Mouse (Mus musculus) limb, embryonic 14.5 days (tissue): ENCODE measurements around the gene Ttc23. TPM values are rescaled to one million over a fixed set of nuclear protein-coding genes. Genes with fewer than 3 reads are reported as not detected.

Experiments
- ATAC-seq: fragments of 200-750 bp; cut with Nextera tagmentation; 2 replicates; pipeline ENCODE4 v1.8.0; 2017; ENCODE audit warnings: low read depth, moderate number of reproducible peaks, moderate TSS enrichment; ENCODE audit not compliant: low FRiP score
- DNase-seq: peaks from one replicate; pipeline ENCODE4 v3.0.0-alpha.2; 2015; ENCODE audit warnings: low spot score
- H3K27ac ChIP-seq: fragments of 300-500 bp; sonication (generic); replicated peaks from 2 replicates; pipeline ENCODE4 v1.5.1; 2014; ENCODE audit warnings: low read depth, mild to moderate bottlenecking, low read length, moderate library complexity, mixed read lengths
- H3K27me3 ChIP-seq: fragments of 300-500 bp; sonication (generic); 2 replicates; pipeline ENCODE4 v1.6.1; 2014; ENCODE audit warnings: low read length, mixed read lengths; ENCODE audit not compliant: control insufficient read depth, insufficient read depth
- H3K36me3 ChIP-seq: fragments of 300-500 bp; sonication (generic); 2 replicates; pipeline ENCODE4 v1.6.1; 2014; ENCODE audit warnings: mild to moderate bottlenecking, low read length, moderate library complexity, mixed read lengths; ENCODE audit not compliant: control insufficient read depth, insufficient read depth
- H3K4me1 ChIP-seq: fragments of 300-500 bp; sonication (generic); 2 replicates; pipeline ENCODE4 v1.6.1; 2014; ENCODE audit warnings: antibody characterized with exemption, low read length, mixed read lengths; ENCODE audit not compliant: control insufficient read depth, insufficient read depth
- H3K4me2 ChIP-seq: fragments of 300-500 bp; sonication (generic); replicated peaks from 2 replicates; pipeline ENCODE4 v1.6.1; 2014; ENCODE audit warnings: low read depth, mild to moderate bottlenecking, low read length, moderate library complexity; ENCODE audit not compliant: severe bottlenecking
- H3K4me3 ChIP-seq: fragments of 300-500 bp; sonication (generic); replicated peaks from 2 replicates; pipeline ENCODE4 v1.5.1; 2014; ENCODE audit warnings: low read length
- H3K9ac ChIP-seq: fragments of 300-500 bp; sonication (generic); 2 replicates; pipeline ENCODE4 v1.6.1; 2014; ENCODE audit warnings: mild to moderate bottlenecking, low read depth, low read length, moderate library complexity; ENCODE audit not compliant: severe bottlenecking
- H3K9me3 ChIP-seq: fragments of 300-500 bp; sonication (generic); 2 replicates; pipeline ENCODE4 v1.6.1; 2016; ENCODE audit warnings: low read length; ENCODE audit not compliant: control insufficient read depth
- POLR2A ChIP-seq: fragments of 200-500 bp; IDR thresholded peaks from 2 replicates; pipeline ENCODE4 v1.8.0; 2012; ENCODE audit warnings: inconsistent platforms, mild to moderate bottlenecking, moderate library complexity, borderline replicate concordance; ENCODE audit not compliant: insufficient read depth, insufficient read length; ENCODE audit errors: extremely low read depth
- WGBS: fragments of 180-500 bp; shearing (Covaris S2); extraction: QIAGEN DNeasy Blood & Tissue Kit; methylation state at CpG from one replicate; pipeline ENCODE4 v1.1.7; 2014; 5-methylcytosine and 5-hydroxymethylcytosine counted together
- polyA plus RNA-seq, 2 experiments: library from polyadenylated mRNA; depleted of rRNA in 1 of 2; stranded (reverse) in 1 of 2; unstranded in 1 of 2; fragments of >200 nt; fragmentation: Nextera tagmentation in 1 of 2; extraction: Ambion mirVana in 1 of 2; gene quantifications; 2 replicates each; pipeline versions ENCODE4 v1.2.1 to v1.2.3; 2012 to 2014

Gene Ttc23
- polyA plus RNA-seq, 2 experiments: 33.4 to 46.9 TPM

- 97% methylated on average over 3 of the region's 3 CpGs for WGBS
These were observed 39.3 kb downstream of the Ttc23 start for GRCm38 (mm10) chr7:67686545-67686944.

DNA sequence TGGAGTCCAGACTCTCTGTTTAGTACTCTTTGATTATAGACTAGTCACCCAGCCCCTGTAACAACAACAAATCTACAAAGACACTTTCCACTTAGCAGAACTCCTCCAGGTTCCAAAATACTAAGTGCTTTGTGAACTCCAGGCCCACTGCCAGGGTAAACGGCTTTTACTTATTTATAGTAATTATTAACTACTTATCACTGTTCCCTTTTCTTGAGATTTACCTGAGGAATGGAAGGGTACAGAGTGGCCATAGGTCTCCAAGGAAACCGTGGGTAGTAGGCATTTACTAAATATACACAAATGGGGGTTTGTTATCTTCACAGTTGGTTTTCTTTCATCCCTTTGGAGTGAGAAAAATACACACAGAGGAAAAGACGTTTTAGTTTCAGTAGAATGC, 41.1 kb downstream of the Ttc23 start:
- ATAC-seq (no peak), DNase-seq (no peak)
- WGBS: 49% methylated on average over 3 of the region's 3 CpGs
- H3K4me3 ChIP-seq: no peak overlapping the region
- no peaks in the 10 kb centered on the region for H3K9me3 ChIP-seq
- peaks cover 37% of the 10 kb centered on the region for H3K36me3 ChIP-seq
- no peaks in the 10 kb centered on the region for H3K4me1 ChIP-seq
- no peak overlapping the region for H3K9ac ChIP-seq
- no peak overlapping the region for H3K4me2 ChIP-seq
- no peaks in the 10 kb centered on the region for H3K27me3 ChIP-seq
- no peak overlapping the region for H3K27ac ChIP-seq
- no peak for TF ChIP-seq POLR2A

More at GRCm38 (mm10) chr7:67686545-67686944, 39.3 kb downstream of the Ttc23 start:
- H3K27ac ChIP-seq: no peak overlapping the region
- H3K27me3 ChIP-seq: no peaks in the 10 kb centered on the region
- H3K4me3 ChIP-seq: no peak overlapping the region
- no peak for TF ChIP-seq POLR2A
- ATAC-seq (no peak), DNase-seq (peak; percentile 26)
- no peaks in the 10 kb centered on the region for H3K4me1 ChIP-seq
- H3K9me3 ChIP-seq: no peaks in the 10 kb centered on the region
- H3K36me3 ChIP-seq: peaks cover 44% of the 10 kb centered on the region
- H3K9ac ChIP-seq: no peak overlapping the region
- H3K4me2 ChIP-seq: no peak overlapping the region

DNA sequence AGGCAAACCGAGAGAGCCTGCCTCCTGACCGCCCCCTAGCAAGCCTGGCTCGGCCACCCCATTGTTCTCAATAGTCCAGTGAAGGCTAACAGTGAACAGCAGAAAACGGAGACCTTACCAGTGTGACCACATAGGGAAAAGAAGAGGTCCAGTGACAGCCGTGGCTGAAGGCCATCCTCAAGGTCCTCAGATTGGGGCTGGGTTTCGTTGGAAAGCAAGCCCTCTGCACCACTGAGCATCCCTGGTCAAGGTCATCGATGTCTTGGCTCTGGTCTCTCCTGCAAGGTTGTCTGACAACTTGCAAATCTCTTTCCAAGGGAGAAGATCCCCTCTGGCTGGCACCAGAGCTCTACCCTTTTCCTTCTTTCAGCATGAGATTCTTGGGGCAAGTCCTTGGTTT, 42.6 kb downstream of the Ttc23 start:
- no peaks in the 10 kb centered on the region for H3K9me3 ChIP-seq
- 89% methylated on average over 7 of the region's 7 CpGs for WGBS
- ATAC-seq: no peak
- no peak overlapping the region for H3K4me2 ChIP-seq
- H3K36me3 ChIP-seq: peaks cover 29% of the 10 kb centered on the region
- no peaks in the 10 kb centered on the region for H3K4me1 ChIP-seq
- no peak overlapping the region for H3K4me3 ChIP-seq
- TF ChIP-seq POLR2A: no peak
- no peaks in the 10 kb centered on the region for H3K27me3 ChIP-seq
- H3K9ac ChIP-seq: no peak overlapping the region
- no peak for DNase-seq
- no peak overlapping the region for H3K27ac ChIP-seq

GRCm38 (mm10) chr7:67691036-67691435, 43.8 kb downstream of the Ttc23 start:
- Histone ChIP-seq H3K4me1 (no peaks in the 10 kb centered on the region), H3K9me3 (no peaks in the 10 kb centered on the region), H3K27ac (no peak overlapping the region), H3K9ac (no peak overlapping the region), H3K4me2 (no peak overlapping the region), H3K4me3 (no peak overlapping the region), H3K36me3 (peaks cover 25% of the 10 kb centered on the region), H3K27me3 (no peaks in the 10 kb centered on the region)
- WGBS: 74% methylated on average over 6 of the region's 6 CpGs
- DNase-seq: no peak
- no peak for TF ChIP-seq POLR2A
- ATAC-seq: no peak

DNA sequence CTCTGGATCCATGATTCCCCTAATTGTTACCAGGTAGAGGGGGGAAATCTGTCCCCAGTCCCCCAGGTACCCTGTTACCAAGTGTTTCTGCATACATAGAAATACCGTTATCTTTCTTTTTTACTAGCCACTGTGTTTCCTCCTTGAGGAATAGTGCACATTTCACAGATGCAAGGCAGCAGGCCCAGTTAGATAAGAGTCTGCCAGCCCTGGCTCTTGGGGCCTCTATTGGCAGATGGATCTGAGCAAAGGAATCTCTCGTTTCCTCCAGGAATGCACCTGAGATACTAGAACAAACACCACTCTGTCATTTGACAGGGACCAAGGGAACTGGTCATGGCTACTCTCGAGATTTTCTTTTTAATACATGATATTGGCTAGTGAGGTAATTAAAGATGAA, 44.9 kb downstream of the Ttc23 start:
- no peaks in the 10 kb centered on the region for H3K9me3 ChIP-seq
- DNase-seq (no peak), ATAC-seq (no peak)

DNA sequence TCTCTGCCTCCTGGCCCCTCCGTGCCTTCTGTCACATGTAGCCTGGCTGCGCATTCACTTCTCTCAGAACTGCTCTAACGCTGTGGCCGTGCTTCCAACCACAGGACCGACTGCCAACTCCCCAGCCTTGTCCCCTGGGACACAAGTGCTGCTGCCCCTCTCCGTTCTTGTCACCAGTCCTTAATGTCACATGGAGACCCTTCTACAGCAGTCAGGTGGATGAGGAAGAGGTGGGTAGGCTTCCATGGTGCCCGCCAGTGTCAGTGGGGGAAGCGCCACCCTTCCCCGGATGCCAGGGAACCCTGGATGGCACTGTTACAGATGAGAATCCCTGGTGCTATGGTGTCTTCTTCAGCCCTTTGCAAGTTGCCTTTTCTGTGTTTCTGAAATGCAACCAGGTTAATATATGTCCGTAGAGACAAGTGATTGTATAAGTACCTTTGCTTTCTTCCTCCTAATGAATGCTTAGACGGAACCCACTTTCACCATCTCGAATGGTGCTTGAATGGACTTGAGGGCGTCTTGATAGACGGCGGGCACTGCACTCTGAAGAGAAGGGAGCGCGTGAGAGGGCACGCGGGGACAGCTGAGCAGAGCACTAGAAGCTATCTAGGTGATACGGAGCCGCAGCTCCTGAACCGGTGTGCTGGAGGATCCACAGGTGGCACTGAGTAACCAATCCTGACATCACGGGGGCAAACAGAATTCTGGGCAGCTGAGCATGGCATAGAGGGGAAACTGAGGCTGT, 45.8 kb downstream of the Ttc23 start:
- Histone ChIP-seq H3K4me1 (no peaks in the 10 kb centered on the region), H3K27me3 (no peaks in the 10 kb centered on the region), H3K9me3 (no peaks in the 10 kb centered on the region), H3K4me3 (no peak overlapping the region), H3K9ac (no peak overlapping the region), H3K4me2 (no peak overlapping the region), H3K36me3 (peaks cover 30% of the 10 kb centered on the region), H3K27ac (no peak overlapping the region)
- 94% methylated on average over 23 of the region's 23 CpGs for WGBS
- no peak for ATAC-seq
- no peak for DNase-seq
- TF ChIP-seq POLR2A: no peak

More for the DNA sequence above, 44.9 kb downstream of the Ttc23 start:
- Histone ChIP-seq H3K27ac (no peak overlapping the region), H3K4me1 (no peaks in the 10 kb centered on the region), H3K9ac (no peak overlapping the region), H3K27me3 (no peaks in the 10 kb centered on the region), H3K36me3 (peaks cover 26% of the 10 kb centered on the region), H3K4me3 (no peak overlapping the region), H3K4me2 (no peak overlapping the region)
- no peak for TF ChIP-seq POLR2A
- 71% methylated on average over 3 of the region's 3 CpGs for WGBS
